Mouse (Mus musculus) monocyte, adult 5-6 weeks (primary cell): ENCODE data around the gene Plce1. TPM values are rescaled to one million over a fixed set of nuclear protein-coding genes. Genes with fewer than 3 reads are reported as not detected.

Source experiments
- total RNA-seq: library from RNA; stranded (forward); fragments of 200-1000, 200-491, 200-594 nt; gene quantifications from 3 replicates; pipeline ENCODE4 v1.2.3, GENCODE M21; 2017

The Plce1 gene
- total RNA-seq, 1 experiment from 2014 or later = not detected

Other genes starting within 250 kb of the Plce1 start
- not detected in 3 replicates for gene Lgi1, start 216.6 kb upstream of the Plce1 start, total RNA-seq
- 2.3 to 3.0 TPM (median 2.8 TPM) in 3 replicates for gene Slc35g1, start 85.1 kb upstream of the Plce1 start, total RNA-seq